Mouse (Mus musculus) liver, postnatal 0 days (tissue): Measurements from ENCODE around the gene Micu2.

Experiments
- CTCF ChIP-seq: sonication (generic); IDR thresholded peaks from 2 replicates; pipeline ENCODE4 v1.5.1; 2016; ENCODE audit warnings: antibody characterized with exemption, low read depth
- EP300 ChIP-seq: IDR thresholded peaks from 2 replicates; pipeline ENCODE4 v1.6.1; 2016; ENCODE audit warnings: antibody characterized with exemption, low read depth, mild to moderate bottlenecking

- TF ChIP-seq CTCF (peak; percentile 19), EP300 (no peak)
Observed at GRCm38 (mm10) chr14:57999402-57999734, 306 bp upstream of the Micu2 start.
